Mouse (Mus musculus) hematopoietic stem cell, adult 5-6 weeks (primary cell): ENCODE measurements at regions not wholly inside any gene's neighbourhood (a gene's known extent, or its start where the extent isn't known, plus 50 kb on each side); places are given as distances from the start of the nearest gene placed in this dataset.
A peak's percentile ranks its signal among the peaks of the same experiment; 100 is the strongest.

Source experiments
- ATAC-seq, 2 experiments: fragments of 125-278 bp in 1 of 2; replicated peaks in 1 of 2; 2 replicates each; pipeline ENCODE4 v1.8.0; 2016 to 2017; ENCODE audit warnings: inconsistent platforms in 2 of 2, mild to moderate bottlenecking in 2 of 2, moderate number of reproducible peaks in 2 of 2, low read depth in 1 of 2, moderate TSS enrichment in 1 of 2; ENCODE audit not compliant: low FRiP score in 2 of 2, poor library complexity in 2 of 2, severe bottlenecking in 2 of 2, insufficient read depth in 1 of 2, low TSS enrichment in 1 of 2

DNA sequence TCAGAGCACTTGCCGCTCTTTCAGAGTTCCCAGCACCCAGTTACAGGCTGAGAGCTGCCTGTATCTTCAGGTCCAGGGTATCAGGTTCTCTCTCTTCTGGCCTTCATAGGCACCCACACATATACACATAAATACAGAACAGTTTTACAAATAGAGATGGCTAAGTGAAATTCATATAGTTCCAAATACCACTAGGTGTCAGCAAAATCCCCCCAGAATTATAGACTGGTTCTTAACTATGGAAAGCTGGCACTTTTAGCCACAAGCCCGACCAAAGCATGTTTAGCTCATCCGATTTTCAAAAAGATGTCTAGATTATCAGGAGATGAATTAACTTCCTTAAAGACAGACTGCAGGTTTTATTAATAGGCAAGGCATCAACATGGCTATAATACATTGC is 107.4 kb upstream of the Apob start:
- no peak for ATAC-seq

DNA sequence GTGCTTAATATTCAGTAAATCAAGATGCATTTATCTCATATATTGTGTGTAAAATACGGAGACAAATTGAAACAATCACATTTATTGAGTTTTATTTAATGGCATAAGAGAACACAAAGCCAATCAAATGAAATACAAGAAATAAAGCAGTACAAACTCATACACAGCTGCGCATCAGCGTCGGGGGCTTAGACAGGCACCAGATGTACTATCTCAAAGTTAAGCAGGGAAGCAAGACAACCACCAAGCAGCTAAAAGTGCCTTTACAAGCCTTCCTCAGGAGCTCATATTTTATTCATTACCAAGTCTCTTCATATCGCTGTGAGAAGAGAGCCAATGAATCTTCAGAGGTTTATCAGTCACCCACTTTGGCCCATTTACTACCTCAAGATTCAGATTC is 107.0 kb upstream of the Apob start:
- ATAC-seq = no peak

DNA sequence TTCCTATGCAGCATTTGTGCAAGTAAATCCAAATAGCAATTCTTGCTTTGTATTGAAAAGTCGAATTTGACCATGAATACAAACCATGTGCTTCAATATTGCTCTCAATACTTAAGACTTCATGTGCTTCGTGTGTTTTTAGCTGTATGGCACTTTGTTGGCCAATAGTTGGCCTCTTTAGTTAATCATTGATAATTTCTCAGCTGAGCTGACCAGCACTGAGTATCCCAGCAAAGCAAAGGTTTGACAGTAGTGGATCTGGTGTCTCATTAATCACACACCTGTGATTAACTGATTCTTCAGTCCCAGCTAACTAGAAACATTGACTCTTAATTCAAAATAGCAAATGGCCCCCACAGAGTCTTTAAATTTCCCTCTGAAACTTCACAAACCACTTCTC is 102.0 kb upstream of the Apob start:
- no peak for ATAC-seq

DNA sequence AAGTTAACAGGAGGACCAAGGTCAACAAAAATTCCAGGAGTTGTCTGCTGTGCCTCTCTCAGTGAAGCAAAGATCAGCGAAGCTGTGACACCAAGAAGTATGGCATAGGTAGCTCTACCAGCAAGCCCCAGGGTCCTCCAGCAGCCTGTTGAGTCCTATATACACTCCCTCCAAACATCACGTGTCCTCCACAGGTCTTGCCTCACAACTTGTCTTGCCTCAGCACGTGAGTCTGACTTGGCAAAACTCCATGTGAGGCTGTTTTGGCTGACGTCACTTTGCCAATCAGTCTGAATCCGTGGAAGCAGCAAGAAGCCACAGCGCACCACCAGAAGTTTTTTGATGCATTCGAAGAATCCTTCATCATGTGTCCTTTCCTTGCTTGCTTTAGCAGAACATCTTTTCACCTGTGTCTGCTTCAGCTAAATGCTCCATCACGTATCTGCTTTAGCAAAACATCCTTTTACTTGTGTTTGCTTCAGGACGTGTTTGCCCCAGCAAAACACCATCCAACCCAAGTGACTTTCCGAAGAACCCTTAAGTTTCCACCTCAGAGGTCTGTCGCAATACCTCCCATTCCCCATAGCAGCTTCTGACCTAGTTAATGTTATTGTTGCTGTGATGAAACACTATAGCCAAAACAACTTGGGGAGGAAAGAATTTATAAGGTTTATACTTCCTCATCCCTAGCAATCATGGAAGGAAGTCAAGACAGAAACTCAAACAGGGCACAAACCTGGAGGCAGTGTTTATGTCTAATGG is 101.0 kb upstream of the Apob start:
- no peak for ATAC-seq

DNA sequence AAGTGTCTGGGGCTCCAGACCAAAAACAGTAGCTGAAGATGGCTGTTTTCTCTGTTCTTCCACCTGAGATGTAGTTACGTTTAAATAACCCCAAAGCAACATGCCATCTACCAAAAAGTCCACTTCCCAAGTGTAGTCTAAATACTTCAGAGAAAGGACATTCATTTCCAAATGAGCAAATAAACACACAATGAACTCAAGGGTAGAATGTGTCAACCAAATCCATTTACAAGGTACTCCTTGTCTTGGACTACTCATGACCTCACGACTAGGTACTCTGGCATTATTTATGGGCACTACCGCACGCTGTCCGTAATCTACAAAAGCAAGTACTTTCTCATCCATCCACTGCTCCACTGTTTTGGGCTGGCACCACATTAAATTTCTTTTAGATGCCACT is 98.7 kb upstream of the Apob start:
- no peak for ATAC-seq

DNA sequence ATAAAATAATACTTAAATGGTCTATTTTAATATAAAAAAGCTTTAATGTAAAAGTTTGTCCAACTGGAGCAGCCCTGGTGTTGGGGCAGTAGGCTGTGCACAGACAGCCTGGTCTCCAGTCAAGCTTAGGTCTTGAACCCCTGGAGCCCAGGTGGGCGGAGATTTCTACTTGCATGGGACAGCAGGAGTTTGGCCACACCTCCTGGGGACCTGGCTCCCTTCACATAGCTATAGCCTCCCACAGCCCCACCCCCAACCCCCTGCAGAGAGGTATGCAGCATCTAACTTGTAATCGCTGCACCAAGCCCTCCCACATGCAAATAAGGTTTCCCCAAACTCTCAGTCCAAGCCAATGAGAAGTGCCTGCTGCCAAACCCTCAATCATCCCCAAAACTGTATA is 81.3 kb upstream of the Apob start:
- no peak for ATAC-seq

DNA sequence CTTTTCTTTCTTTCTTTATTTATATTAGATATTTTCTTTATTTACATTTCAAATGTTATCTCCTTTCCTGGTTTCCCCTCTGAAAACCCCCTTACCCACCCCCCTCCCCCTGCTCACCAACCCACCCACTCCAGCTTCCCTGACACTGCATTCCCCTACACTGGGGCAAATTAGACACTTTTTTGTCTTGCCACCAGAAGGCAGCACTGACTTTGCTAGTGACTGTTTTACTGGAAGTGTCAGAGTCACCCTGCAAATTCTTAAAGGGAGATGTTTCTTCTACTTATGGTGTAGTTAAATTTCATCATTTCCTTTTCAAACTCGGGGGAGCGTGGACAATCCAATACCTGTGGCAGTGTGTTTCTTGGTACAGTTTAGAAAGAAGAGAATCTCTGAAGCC is 72.1 kb upstream of the Apob start:
- ATAC-seq = peak in 1 of 2 experiments; percentile 73; a peak in 2 of 4 replicates

DNA sequence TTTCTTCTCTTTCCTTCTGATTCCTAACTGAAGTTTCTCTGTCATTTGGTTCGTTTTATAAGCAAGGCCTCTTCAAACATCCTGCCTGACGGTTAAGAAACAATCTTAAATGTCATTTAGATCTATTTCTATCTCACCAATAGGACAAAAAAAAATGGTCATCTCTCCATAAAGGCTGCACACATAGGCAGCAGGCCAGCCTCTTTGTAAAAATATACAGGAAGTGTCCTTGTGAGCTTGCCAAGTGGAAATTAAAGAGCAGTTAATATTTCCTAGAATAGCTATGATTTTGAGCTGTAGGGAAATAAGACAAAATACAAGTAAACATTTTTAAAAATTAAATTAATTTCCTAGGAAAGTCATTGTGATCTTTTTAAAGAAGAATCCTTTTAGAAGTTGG is 70.6 kb upstream of the Apob start:
- no peak for ATAC-seq

DNA sequence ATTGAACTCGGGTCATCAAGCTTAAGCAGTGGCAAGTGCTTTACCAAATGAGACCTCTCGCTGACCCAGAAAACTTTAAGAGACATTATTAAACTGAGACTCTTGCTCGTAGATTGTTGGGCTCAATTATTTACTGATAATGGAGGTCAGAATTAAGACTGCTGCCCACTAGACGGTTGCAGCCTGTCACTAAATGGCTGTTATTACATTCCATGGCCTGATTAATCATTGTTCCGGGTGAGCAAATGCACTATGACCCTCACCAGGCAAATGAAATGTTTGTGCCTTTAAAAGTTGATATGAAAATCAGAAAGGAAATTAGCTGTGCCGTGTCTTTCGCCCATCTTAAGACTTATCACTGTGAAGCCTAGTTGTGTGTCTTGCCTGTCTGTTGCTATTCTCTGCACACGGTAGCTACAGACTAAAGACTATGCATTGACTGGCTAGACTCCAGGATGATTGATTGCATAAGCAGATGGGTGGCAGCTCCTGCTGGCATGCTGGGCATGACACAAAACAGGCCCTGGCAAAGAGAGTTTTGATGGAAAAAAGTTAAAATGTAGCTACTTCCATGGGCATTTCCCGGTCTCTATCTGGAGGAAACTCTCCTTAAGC is 67.6 kb upstream of the Apob start:
- no peak for ATAC-seq

DNA sequence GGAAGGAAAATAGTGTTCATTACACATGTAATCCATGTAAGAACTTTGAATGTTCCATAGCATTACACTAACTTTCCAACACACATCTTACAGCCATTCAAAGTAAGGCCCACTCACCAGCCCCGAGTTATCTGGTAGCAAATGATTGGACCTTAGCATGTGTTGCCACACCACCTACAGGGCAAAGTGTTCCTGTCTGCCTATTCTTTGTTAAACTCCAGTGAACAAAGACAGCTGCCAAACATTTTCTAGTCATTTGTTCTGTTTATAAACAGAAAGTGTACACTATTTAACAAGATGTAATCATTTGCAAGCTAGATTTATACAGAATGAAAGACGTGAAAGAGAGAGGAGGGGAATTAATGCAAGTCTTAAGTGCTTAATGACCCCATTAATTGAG is 66.9 kb upstream of the Apob start:
- ATAC-seq = no peak

DNA sequence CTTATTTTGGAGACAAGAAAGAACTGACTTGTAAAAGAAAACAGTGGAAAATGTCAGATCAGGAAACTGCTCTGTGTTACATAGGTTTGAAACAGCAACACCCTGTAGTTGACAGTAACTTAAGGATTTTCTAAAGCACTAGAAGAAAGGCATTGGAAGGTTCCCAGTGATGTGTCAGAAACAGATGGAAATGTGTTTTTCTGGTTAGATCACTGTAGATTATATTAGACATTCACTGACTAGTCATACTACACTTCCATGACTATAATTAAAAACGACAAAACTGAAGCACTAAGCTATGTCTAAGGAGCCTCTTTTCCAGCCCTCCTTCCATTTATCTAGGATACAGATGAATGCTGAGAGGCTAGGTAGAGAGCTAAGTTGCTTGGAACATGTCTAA is 59.1 kb upstream of the Apob start:
- no peak for ATAC-seq

DNA sequence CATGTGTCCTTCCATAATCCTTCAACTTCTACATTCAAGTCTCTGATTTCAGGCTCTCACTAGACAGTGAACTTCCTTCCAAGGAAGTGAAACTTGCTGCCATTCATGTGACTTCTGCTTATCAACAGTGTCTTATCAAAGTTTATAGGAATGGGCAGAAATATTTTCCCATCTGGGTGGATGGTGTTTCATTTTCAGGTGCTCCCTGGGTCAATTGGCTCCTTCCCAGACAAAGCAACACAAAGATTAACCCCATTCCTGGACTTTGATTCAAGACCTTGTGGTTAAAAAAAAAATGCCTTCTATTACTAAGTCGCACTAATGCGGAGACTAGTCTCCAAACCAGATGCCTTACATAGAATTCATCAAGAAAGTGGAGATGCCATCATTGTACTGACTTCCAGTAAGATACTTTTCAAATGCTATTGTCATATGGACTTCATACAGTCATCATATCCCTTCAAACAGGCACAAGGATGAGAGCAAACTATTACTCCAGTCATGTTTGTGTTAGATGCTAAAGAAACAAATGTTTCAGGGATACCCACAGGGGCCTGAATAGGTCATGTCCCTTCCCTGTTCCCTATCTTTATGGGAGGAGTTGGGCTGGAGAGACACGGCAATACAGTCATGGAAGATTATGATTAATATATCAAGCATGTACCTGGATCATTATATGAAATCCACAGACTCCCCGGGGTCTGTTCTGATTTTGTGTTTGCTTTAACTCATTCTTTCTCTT is 58.3 kb upstream of the Apob start:
- no peak for ATAC-seq

DNA sequence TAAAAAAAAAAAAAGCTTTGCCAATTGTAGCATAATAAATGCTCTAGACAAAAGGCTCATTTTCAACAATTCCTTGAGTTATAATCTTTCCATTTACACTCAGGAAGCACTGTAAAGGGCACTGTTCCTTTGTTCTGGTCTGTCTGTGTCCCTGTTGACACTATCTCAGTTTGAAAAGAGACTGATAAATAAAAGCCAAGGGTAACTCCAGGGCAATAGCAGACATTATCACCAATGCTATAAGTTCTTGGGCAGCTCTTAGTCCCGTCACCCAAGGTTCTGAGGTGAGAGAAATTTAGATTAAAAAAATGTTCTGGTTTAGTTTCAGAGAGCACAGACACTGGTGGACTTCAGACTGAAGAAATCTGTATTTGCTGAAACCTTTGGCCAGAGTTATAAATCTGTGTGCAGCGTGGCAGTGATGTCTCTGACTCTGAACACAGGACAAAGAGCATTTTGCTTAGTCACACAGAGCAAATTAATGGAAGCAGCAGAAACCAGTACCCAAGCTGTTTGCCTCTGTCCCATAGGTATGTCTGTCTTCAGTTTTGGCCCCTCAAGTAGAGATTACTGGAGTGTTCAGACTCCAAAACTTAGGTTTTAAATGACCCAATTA is 57.6 kb upstream of the Apob start:
- ATAC-seq = no peak

DNA sequence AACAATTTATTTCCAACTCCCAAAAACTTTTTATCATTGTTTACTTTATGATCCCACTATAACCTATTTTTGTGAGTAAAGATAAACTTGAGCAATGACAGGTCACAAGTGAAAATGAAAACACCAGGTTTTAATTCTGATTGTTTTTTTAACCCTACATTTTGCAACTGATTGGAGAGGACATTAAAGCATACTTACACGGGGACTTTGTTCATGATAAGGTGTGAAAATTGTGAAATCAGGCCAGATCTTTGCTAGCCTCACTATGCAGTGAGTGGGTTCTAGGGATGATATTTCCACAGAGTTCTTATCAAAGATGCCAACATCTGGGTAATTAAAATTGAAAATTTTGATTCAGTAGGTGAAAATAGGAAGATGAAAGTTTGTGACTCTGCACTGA is 56.6 kb upstream of the Apob start:
- no peak for ATAC-seq
